Mouse (Mus musculus): ENCODE measurements around the gene Rara. TPM values are rescaled to one million over a fixed set of nuclear protein-coding genes. Genes with fewer than 3 reads are reported as not detected.

The Rara gene
- total and polyA plus RNA-seq, 3 experiments: 10.1 to 12.8 (median 10.9) TPM

- intact Hi-C loops (cut with DNase I): loop anchor here (1.0 to 5.0 kb wide), 4 partner anchors 62 to 176 kb away; partner anchors contain the start of gene Wipf2
- 49% methylated on average over 5 of the region's 5 CpGs for WGBS
Observed at GRCm38 (mm10) chr11:98974871-98975719, 47.5 kb downstream of the Rara start.

DNA sequence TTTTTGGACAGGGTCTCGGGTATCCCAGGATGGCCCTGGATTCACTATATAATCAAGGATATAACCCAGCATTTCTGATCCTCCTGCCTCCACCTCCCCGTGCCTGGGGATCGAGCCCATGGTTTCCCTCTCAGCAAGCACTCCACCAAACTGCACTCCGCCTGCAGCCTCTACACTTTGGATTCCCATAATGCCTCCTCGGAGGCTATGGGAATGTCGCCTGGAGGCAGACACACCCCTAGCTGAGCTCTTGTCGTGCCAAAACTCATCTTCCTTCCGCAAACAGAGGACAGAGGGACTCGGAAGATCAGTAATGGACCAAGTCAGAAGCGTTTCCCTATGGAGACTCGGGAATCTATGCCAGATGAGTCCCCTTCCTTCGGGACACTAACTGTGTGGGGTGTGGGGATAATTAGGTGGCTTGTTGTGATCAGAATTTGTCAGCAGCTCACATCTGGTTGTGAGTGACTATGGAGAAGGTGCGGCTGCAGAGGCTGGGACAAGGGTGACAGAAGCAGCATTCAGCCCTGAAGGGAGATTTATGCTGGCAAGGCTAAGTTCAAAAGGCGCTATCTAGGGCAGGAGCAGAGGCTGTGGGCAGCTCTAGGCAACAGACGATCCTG lies 51.0 kb downstream of the Rara start:
- Histone ChIP-seq H3K27ac (no peak overlapping the region), H3K4me3 (no peak overlapping the region), H3K9ac (ENCODE audit: low read depth, low read length) (no peak overlapping the region), H3K27me3 (ENCODE audit: control insufficient read depth, insufficient read depth, low read length) (no peaks in the 10 kb centered on the region; the same call in 1 of the 2 replicates), H3K36me3 (ENCODE audit: control insufficient read depth, insufficient read depth, low read length) (no peaks in the 10 kb centered on the region), H3K79me2 (replicated peaks; ENCODE audit: control insufficient read depth, insufficient read depth, low read length) (no peaks in the 10 kb centered on the region), H3K4me1 (ENCODE audit: control insufficient read depth, insufficient read depth, low read length) (peaks cover 2% of the 10 kb centered on the region)
- no peak for DNase-seq
- TF ChIP-seq POLR2A (IDR thresholded peaks at IDR 0.05; ENCODE audit: insufficient read depth, low read depth, low read length) (no peak), CTCF (IDR thresholded peaks at IDR 0.05) (no peak), EP300 (IDR thresholded peaks at IDR 0.05; ENCODE audit: insufficient read depth, low read depth, low read length) (no peak)
- 54% methylated on average over 15 of the region's 15 CpGs for WGBS
- intact Hi-C loops (cut with DNase I): loop anchor here (5.0 kb wide), 1 partner anchor 59 kb away; no protein-coding TSS in a partner anchor

More at GRCm38 (mm10) chr11:98974871-98975719, 47.5 kb downstream of the Rara start:
- Histone ChIP-seq H3K27me3 (ENCODE audit: control insufficient read depth, insufficient read depth, low read length) (no peaks in the 10 kb centered on the region), H3K79me2 (replicated peaks; ENCODE audit: control insufficient read depth, insufficient read depth, low read length) (no peaks in the 10 kb centered on the region), H3K27ac (no peak overlapping the region), H3K4me3 (no peak overlapping the region), H3K9ac (ENCODE audit: low read depth, low read length) (no peak overlapping the region), H3K36me3 (ENCODE audit: control insufficient read depth, insufficient read depth, low read length) (no peaks in the 10 kb centered on the region), H3K4me1 (ENCODE audit: control insufficient read depth, insufficient read depth, low read length) (no peaks in the 10 kb centered on the region; the same call in 1 of the 2 replicates)
- peak; percentile 73 to 82 for DNase-seq
- peak; percentile 76; the same call in 1 of the 2 replicates for TF ChIP-seq EP300 (IDR thresholded peaks at IDR 0.05; ENCODE audit: insufficient read depth, low read depth, low read length)
- peak; percentile 85 for TF ChIP-seq CTCF (IDR thresholded peaks at IDR 0.05)
- TF ChIP-seq POLR2A (IDR thresholded peaks at IDR 0.05; ENCODE audit: insufficient read depth, low read depth, low read length): no peak

GRCm38 (mm10) chr11:98979356-98979755 lies 51.7 kb downstream of the Rara start:
- no peak overlapping the region for H3K27ac ChIP-seq
- intact Hi-C loops (cut with DNase I): loop anchor here (5.0 kb wide), 1 partner anchor 58 kb away; no protein-coding TSS in a partner anchor
- H3K27me3 ChIP-seq (ENCODE audit: control insufficient read depth, insufficient read depth, low read length): no peaks in the 10 kb centered on the region; the same call in 1 of the 2 replicates
- no peak overlapping the region for H3K9ac ChIP-seq (ENCODE audit: low read depth, low read length)
- no peak for DNase-seq
- no peak overlapping the region for H3K4me3 ChIP-seq
- no peaks in the 10 kb centered on the region for H3K36me3 ChIP-seq (ENCODE audit: control insufficient read depth, insufficient read depth, low read length)
- H3K4me1 ChIP-seq (ENCODE audit: control insufficient read depth, insufficient read depth, low read length): peaks cover 2% of the 10 kb centered on the region
- TF ChIP-seq POLR2A (IDR thresholded peaks at IDR 0.05; ENCODE audit: insufficient read depth, low read depth, low read length): no peak
- no peak for TF ChIP-seq CTCF (IDR thresholded peaks at IDR 0.05)
- TF ChIP-seq EP300 (IDR thresholded peaks at IDR 0.05; ENCODE audit: insufficient read depth, low read depth, low read length): no peak
- H3K79me2 ChIP-seq (replicated peaks; ENCODE audit: control insufficient read depth, insufficient read depth, low read length): no peaks in the 10 kb centered on the region
- 51% methylated on average over 5 of the region's 5 CpGs for WGBS

- H3K36me3 ChIP-seq (ENCODE audit: control insufficient read depth, insufficient read depth, low read length): no peaks in the 10 kb centered on the region
- no peak overlapping the region for H3K27ac ChIP-seq
- H3K27me3 ChIP-seq (ENCODE audit: control insufficient read depth, insufficient read depth, low read length): no peaks in the 10 kb centered on the region; the same call in 1 of the 2 replicates
- no peak for DNase-seq
- peak overlapping the region; percentile 57 for H3K9ac ChIP-seq (ENCODE audit: low read depth, low read length)
- intact Hi-C loops (cut with DNase I): loop anchor here (5.0 kb wide), 1 partner anchor 81 kb away; no protein-coding TSS in a partner anchor
- H3K4me3 ChIP-seq: peak overlapping the region; percentile 57
- TF ChIP-seq CTCF (IDR thresholded peaks at IDR 0.05): no peak
- no peak for TF ChIP-seq EP300 (IDR thresholded peaks at IDR 0.05; ENCODE audit: insufficient read depth, low read depth, low read length)
- TF ChIP-seq POLR2A (IDR thresholded peaks at IDR 0.05; ENCODE audit: insufficient read depth, low read depth, low read length): no peak
- peaks cover 2% of the 10 kb centered on the region for H3K4me1 ChIP-seq (ENCODE audit: control insufficient read depth, insufficient read depth, low read length)
- 42% methylated on average over 20 of the region's 20 CpGs for WGBS
- H3K79me2 ChIP-seq (replicated peaks; ENCODE audit: control insufficient read depth, insufficient read depth, low read length): no peaks in the 10 kb centered on the region
Observed at GRCm38 (mm10) chr11:98981289-98981996, 53.8 kb downstream of the Rara start.

DNA sequence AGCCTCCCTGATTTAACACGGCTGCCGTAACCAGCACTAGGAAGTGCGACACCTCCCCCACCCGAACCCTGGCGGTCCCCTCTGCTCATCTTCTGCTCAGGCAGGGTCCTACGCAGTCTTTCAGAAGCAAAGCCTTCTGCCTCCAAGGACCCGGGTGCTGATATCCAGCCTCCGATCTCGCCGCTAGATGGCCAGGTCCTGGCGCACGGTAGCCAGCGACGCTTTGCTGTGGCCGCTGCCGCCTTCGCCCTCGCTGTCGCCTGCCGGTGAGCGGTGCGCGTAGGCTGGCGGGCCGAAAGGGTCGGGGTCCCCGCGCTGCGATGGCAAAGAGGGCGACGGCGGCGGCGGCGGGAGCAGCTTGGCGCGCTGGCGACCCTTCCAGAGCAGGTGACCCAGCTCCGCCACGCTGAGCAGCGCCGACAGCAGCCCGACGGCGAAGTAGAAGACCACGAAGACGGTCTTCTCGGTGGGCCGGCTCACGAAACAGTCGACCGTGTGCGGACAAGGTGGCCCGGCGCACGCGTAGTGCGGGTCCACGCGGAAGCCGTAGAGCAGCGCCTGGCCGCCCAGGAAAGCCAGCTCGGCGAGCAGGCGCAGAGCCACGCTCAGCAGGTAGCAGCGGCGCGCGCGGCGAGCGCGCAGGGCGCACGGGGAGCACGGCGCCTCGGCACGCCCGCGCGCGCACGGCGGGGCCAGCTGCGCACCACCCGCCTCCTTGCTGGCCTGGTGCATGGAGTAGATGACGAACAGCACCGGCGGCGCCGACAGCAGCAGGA lies 54.6 kb downstream of the Rara start:
- Histone ChIP-seq H3K9ac (ENCODE audit: low read depth, low read length) (peak overlapping the region; percentile 57), H3K27ac (no peak overlapping the region), H3K4me1 (ENCODE audit: control insufficient read depth, insufficient read depth, low read length) (peaks cover 2% of the 10 kb centered on the region), H3K79me2 (replicated peaks; ENCODE audit: control insufficient read depth, insufficient read depth, low read length) (no peaks in the 10 kb centered on the region), H3K4me3 (peak overlapping the region; percentile 57), H3K27me3 (ENCODE audit: control insufficient read depth, insufficient read depth, low read length) (no peaks in the 10 kb centered on the region; the same call in 1 of the 2 replicates), H3K36me3 (ENCODE audit: control insufficient read depth, insufficient read depth, low read length) (no peaks in the 10 kb centered on the region)
- DNase-seq: peak; percentile 70 to 75
- TF ChIP-seq EP300 (IDR thresholded peaks at IDR 0.05; ENCODE audit: insufficient read depth, low read depth, low read length) (no peak), CTCF (IDR thresholded peaks at IDR 0.05) (peak; percentile 78), POLR2A (IDR thresholded peaks at IDR 0.05; ENCODE audit: insufficient read depth, low read depth, low read length) (no peak)
- intact Hi-C loops (cut with DNase I): loop anchor here (2.0 to 5.0 kb wide), 2 partner anchors 80 to 169 kb away; no protein-coding TSS in a partner anchor
- WGBS: under 1% methylated on average over 94 of the region's 94 CpGs

Data from heart, adult 2 months (tissue).